Mouse (Mus musculus): ENCODE data around the gene Phldb1. TPM values are rescaled to one million over a fixed set of nuclear protein-coding genes. Genes with fewer than 3 reads are reported as not detected.

Phldb1 gene
- polyA plus RNA-seq, 1 experiment from 2014 or later, result 74.1 TPM

- Histone ChIP-seq H3K9ac (no peak overlapping the region), H3K27me3 (no peaks in the 10 kb centered on the region), H3K4me3 (no peak overlapping the region), H3K4me1 (no peaks in the 10 kb centered on the region), H3K36me3 (no peaks in the 10 kb centered on the region), H3K9me3 (replicated peaks) (no peaks in the 10 kb centered on the region), H3K4me2 (replicated peaks) (no peak overlapping the region), H3K27ac (no peak overlapping the region)
- 88% methylated on average over 6 of the region's 6 CpGs for WGBS
- no peak for ATAC-seq (ENCODE audit: low FRiP score)
Measured at GRCm38 (mm10) chr9:44663706-44664105, 71.3 kb downstream of the Phldb1 start.

GRCm38 (mm10) chr9:44655098-44656066 is 79.6 kb downstream of the Phldb1 start:
- peaks cover 5% of the 10 kb centered on the region; the same call in 1 of the 2 replicates for H3K4me1 ChIP-seq
- H3K4me2 ChIP-seq (replicated peaks), result peak overlapping the region; percentile 43
- H3K36me3 ChIP-seq, result no peaks in the 10 kb centered on the region
- WGBS, result 29% methylated on average over 26 of the region's 26 CpGs
- H3K9ac ChIP-seq, result no peak overlapping the region
- ATAC-seq (ENCODE audit: low FRiP score), result no peak
- H3K27ac ChIP-seq, result peak overlapping the region; percentile 44; the same call in 1 of the 2 replicates
- no peak overlapping the region for H3K4me3 ChIP-seq
- no peaks in the 10 kb centered on the region for H3K9me3 ChIP-seq (replicated peaks)
- H3K27me3 ChIP-seq, result no peaks in the 10 kb centered on the region

GRCm38 (mm10) chr9:44653896-44654295 is 81.1 kb downstream of the Phldb1 start:
- Histone ChIP-seq H3K27ac (no peak overlapping the region), H3K4me2 (replicated peaks) (no peak overlapping the region), H3K9me3 (replicated peaks) (no peaks in the 10 kb centered on the region), H3K9ac (no peak overlapping the region), H3K27me3 (no peaks in the 10 kb centered on the region), H3K4me1 (peaks cover 5% of the 10 kb centered on the region; the same call in 1 of the 2 replicates), H3K36me3 (no peaks in the 10 kb centered on the region), H3K4me3 (no peak overlapping the region)
- no peak for ATAC-seq (ENCODE audit: low FRiP score)
- 76% methylated on average over 4 of the region's 4 CpGs for WGBS

- Histone ChIP-seq H3K4me3 (no peak overlapping the region), H3K9ac (no peak overlapping the region), H3K4me1 (peaks cover 5% of the 10 kb centered on the region; the same call in 1 of the 2 replicates), H3K4me2 (replicated peaks) (no peak overlapping the region), H3K36me3 (no peaks in the 10 kb centered on the region), H3K9me3 (replicated peaks) (no peaks in the 10 kb centered on the region), H3K27ac (no peak overlapping the region), H3K27me3 (no peaks in the 10 kb centered on the region)
- peak; percentile 77 for ATAC-seq (ENCODE audit: low FRiP score)
- whole genome bisulfite sequencing, result 10% methylated on average over 8 of the region's 8 CpGs
Measured at GRCm38 (mm10) chr9:44652027-44652426, 83.0 kb downstream of the Phldb1 start.

GRCm38 (mm10) chr9:44648881-44649281 is 86.1 kb downstream of the Phldb1 start:
- Histone ChIP-seq H3K27ac (no peak overlapping the region), H3K9ac (no peak overlapping the region), H3K9me3 (replicated peaks) (no peaks in the 10 kb centered on the region), H3K4me2 (replicated peaks) (no peak overlapping the region), H3K27me3 (no peaks in the 10 kb centered on the region), H3K4me3 (no peak overlapping the region), H3K36me3 (no peaks in the 10 kb centered on the region), H3K4me1 (no peaks in the 10 kb centered on the region)
- ATAC-seq (ENCODE audit: low FRiP score), result no peak
- 71% methylated on average over 7 of the region's 7 CpGs for WGBS

GRCm38 (mm10) chr9:44647656-44648055 is 87.3 kb downstream of the Phldb1 start:
- no peaks in the 10 kb centered on the region for H3K27me3 ChIP-seq
- H3K9me3 ChIP-seq (replicated peaks), result no peaks in the 10 kb centered on the region
- ATAC-seq (ENCODE audit: low FRiP score), result no peak
- no peak overlapping the region for H3K4me2 ChIP-seq (replicated peaks)
- H3K9ac ChIP-seq, result no peak overlapping the region
- H3K36me3 ChIP-seq, result no peaks in the 10 kb centered on the region
- 91% methylated on average over 4 of the region's 4 CpGs for WGBS
- H3K4me1 ChIP-seq, result no peaks in the 10 kb centered on the region
- H3K4me3 ChIP-seq, result no peak overlapping the region
- H3K27ac ChIP-seq, result no peak overlapping the region

GRCm38 (mm10) chr9:44647026-44647425 is 88.0 kb downstream of the Phldb1 start:
- Histone ChIP-seq H3K27ac (no peak overlapping the region), H3K4me3 (no peak overlapping the region), H3K36me3 (no peaks in the 10 kb centered on the region), H3K27me3 (no peaks in the 10 kb centered on the region), H3K9ac (no peak overlapping the region), H3K4me1 (no peaks in the 10 kb centered on the region), H3K9me3 (replicated peaks) (no peaks in the 10 kb centered on the region), H3K4me2 (replicated peaks) (no peak overlapping the region)
- ATAC-seq (ENCODE audit: low FRiP score), result no peak
- 91% methylated on average over 8 of the region's 8 CpGs for WGBS

- H3K4me1 ChIP-seq, result no peaks in the 10 kb centered on the region
- no peaks in the 10 kb centered on the region for H3K36me3 ChIP-seq
- H3K27me3 ChIP-seq, result no peaks in the 10 kb centered on the region
- H3K9ac ChIP-seq, result no peak overlapping the region
- H3K4me2 ChIP-seq (replicated peaks), result no peak overlapping the region
- ATAC-seq (ENCODE audit: low FRiP score), result no peak
- no peak overlapping the region for H3K27ac ChIP-seq
- no peak overlapping the region for H3K4me3 ChIP-seq
- H3K9me3 ChIP-seq (replicated peaks), result no peaks in the 10 kb centered on the region
- WGBS, result 89% methylated on average over 6 of the region's 6 CpGs
Measured at GRCm38 (mm10) chr9:44646366-44646765, 88.6 kb downstream of the Phldb1 start.

- Histone ChIP-seq H3K36me3 (no peaks in the 10 kb centered on the region), H3K27me3 (no peaks in the 10 kb centered on the region), H3K4me2 (replicated peaks) (no peak overlapping the region), H3K4me3 (no peak overlapping the region), H3K4me1 (no peaks in the 10 kb centered on the region), H3K9me3 (replicated peaks) (no peaks in the 10 kb centered on the region), H3K27ac (no peak overlapping the region), H3K9ac (no peak overlapping the region)
- no peak for ATAC-seq (ENCODE audit: low FRiP score)
- 70% methylated on average over 15 of the region's 15 CpGs for WGBS
Measured at GRCm38 (mm10) chr9:44645924-44646323, 89.1 kb downstream of the Phldb1 start.

- WGBS, result 78% methylated on average over 5 of the region's 5 CpGs
- Histone ChIP-seq H3K4me3 (no peak overlapping the region), H3K9me3 (replicated peaks) (no peaks in the 10 kb centered on the region), H3K36me3 (no peaks in the 10 kb centered on the region), H3K9ac (no peak overlapping the region), H3K27ac (no peak overlapping the region), H3K4me2 (replicated peaks) (no peak overlapping the region), H3K27me3 (no peaks in the 10 kb centered on the region), H3K4me1 (no peaks in the 10 kb centered on the region)
- no peak for ATAC-seq (ENCODE audit: low FRiP score)
Measured at GRCm38 (mm10) chr9:44645481-44645880, 89.5 kb downstream of the Phldb1 start.

GRCm38 (mm10) chr9:44644186-44644585 is 90.8 kb downstream of the Phldb1 start:
- H3K27me3 ChIP-seq, result no peaks in the 10 kb centered on the region
- no peak overlapping the region for H3K9ac ChIP-seq
- peaks cover 4% of the 10 kb centered on the region; the same call in 1 of the 2 replicates for H3K36me3 ChIP-seq
- no peak for ATAC-seq (ENCODE audit: low FRiP score)
- no peak overlapping the region for H3K4me2 ChIP-seq (replicated peaks)
- H3K4me1 ChIP-seq, result no peaks in the 10 kb centered on the region
- no peak overlapping the region for H3K4me3 ChIP-seq
- H3K27ac ChIP-seq, result no peak overlapping the region
- 87% methylated on average over 2 of the region's 2 CpGs for WGBS
- no peaks in the 10 kb centered on the region for H3K9me3 ChIP-seq (replicated peaks)

GRCm38 (mm10) chr9:44643103-44643502 is 91.9 kb downstream of the Phldb1 start:
- WGBS, result 95% methylated on average over 7 of the region's 7 CpGs
- H3K36me3 ChIP-seq, result peaks cover 12% of the 10 kb centered on the region
- H3K9ac ChIP-seq, result no peak overlapping the region
- H3K27ac ChIP-seq, result no peak overlapping the region
- no peak overlapping the region for H3K4me3 ChIP-seq
- no peak for ATAC-seq (ENCODE audit: low FRiP score)
- H3K27me3 ChIP-seq, result no peaks in the 10 kb centered on the region
- H3K9me3 ChIP-seq (replicated peaks), result no peaks in the 10 kb centered on the region
- no peak overlapping the region for H3K4me2 ChIP-seq (replicated peaks)
- H3K4me1 ChIP-seq, result no peaks in the 10 kb centered on the region

GRCm38 (mm10) chr9:44641616-44642015 is 93.4 kb downstream of the Phldb1 start:
- H3K27me3 ChIP-seq, result no peaks in the 10 kb centered on the region
- H3K9me3 ChIP-seq (replicated peaks), result no peaks in the 10 kb centered on the region
- ATAC-seq (ENCODE audit: low FRiP score), result no peak
- no peak overlapping the region for H3K27ac ChIP-seq
- H3K4me3 ChIP-seq, result no peak overlapping the region
- no peaks in the 10 kb centered on the region for H3K4me1 ChIP-seq
- peaks cover 26% of the 10 kb centered on the region for H3K36me3 ChIP-seq
- no peak overlapping the region for H3K9ac ChIP-seq
- WGBS, result 95% methylated on average over 2 of the region's 2 CpGs
- no peak overlapping the region for H3K4me2 ChIP-seq (replicated peaks)

All from hindbrain, embryonic 12.5 days (tissue).